Mouse (Mus musculus): ENCODE data around the gene Proca1. TPM values are rescaled to one million over a fixed set of nuclear protein-coding genes. Genes with fewer than 3 reads are reported as not detected.

The Proca1 gene
- polyA plus RNA-seq, 1 experiment from 2014 or later = 1.9 TPM

- H3K9ac ChIP-seq (replicated peaks) = peak overlapping the region; percentile 99; the same call in 1 of the 2 replicates
Measured at GRCm38 (mm10) chr11:78166161-78166560, 27.0 kb upstream of the Proca1 start.

GRCm38 (mm10) chr11:78166640-78167039 is 26.6 kb upstream of the Proca1 start:
- 66% methylated on average over 6 of the region's 6 CpGs for WGBS
- H3K27ac ChIP-seq = no peak overlapping the region

More at GRCm38 (mm10) chr11:78166161-78166560, 27.0 kb upstream of the Proca1 start:
- H3K27me3 ChIP-seq = no peaks in the 10 kb centered on the region
- H3K9me3 ChIP-seq = no peaks in the 10 kb centered on the region
- H3K36me3 ChIP-seq = peaks cover 32% of the 10 kb centered on the region
- H3K27ac ChIP-seq = peak overlapping the region; percentile 91
- 42% methylated on average over 4 of the region's 4 CpGs for WGBS
- peak overlapping the region; percentile 100 for H3K4me3 ChIP-seq (replicated peaks)
- ATAC-seq (ENCODE audit: insufficient number of reproducible peaks, insufficient read depth, low FRiP score, low TSS enrichment, low read depth) = no peak
- H3K4me2 ChIP-seq = peak overlapping the region; percentile 90
- H3K4me1 ChIP-seq (replicated peaks) = peaks cover 40% of the 10 kb centered on the region

GRCm38 (mm10) chr11:78167257-78167959 is 25.8 kb upstream of the Proca1 start:
- Histone ChIP-seq H3K36me3 (peaks cover 26% of the 10 kb centered on the region), H3K4me1 (replicated peaks) (peaks cover 31% of the 10 kb centered on the region), H3K4me3 (replicated peaks) (no peak overlapping the region), H3K9ac (replicated peaks) (no peak overlapping the region), H3K9me3 (no peaks in the 10 kb centered on the region), H3K27ac (no peak overlapping the region), H3K4me2 (no peak overlapping the region), H3K27me3 (no peaks in the 10 kb centered on the region)
- 91% methylated on average over 14 of the region's 14 CpGs for WGBS
- no peak for ATAC-seq (ENCODE audit: insufficient number of reproducible peaks, insufficient read depth, low FRiP score, low TSS enrichment, low read depth)

More at GRCm38 (mm10) chr11:78166640-78167039, 26.6 kb upstream of the Proca1 start:
- no peak for ATAC-seq (ENCODE audit: insufficient number of reproducible peaks, insufficient read depth, low FRiP score, low TSS enrichment, low read depth)
- Histone ChIP-seq H3K9me3 (no peaks in the 10 kb centered on the region), H3K36me3 (peaks cover 28% of the 10 kb centered on the region), H3K4me1 (replicated peaks) (peaks cover 37% of the 10 kb centered on the region), H3K9ac (replicated peaks) (no peak overlapping the region), H3K4me3 (replicated peaks) (no peak overlapping the region), H3K4me2 (no peak overlapping the region), H3K27me3 (no peaks in the 10 kb centered on the region)

- peaks cover 17% of the 10 kb centered on the region for H3K4me1 ChIP-seq (replicated peaks)
- H3K4me2 ChIP-seq = no peak overlapping the region
- no peak for ATAC-seq (ENCODE audit: insufficient number of reproducible peaks, insufficient read depth, low FRiP score, low TSS enrichment, low read depth)
- no peak overlapping the region for H3K9ac ChIP-seq (replicated peaks)
- no peak overlapping the region for H3K4me3 ChIP-seq (replicated peaks)
- no peak overlapping the region for H3K27ac ChIP-seq
- H3K9me3 ChIP-seq = no peaks in the 10 kb centered on the region
- no peaks in the 10 kb centered on the region for H3K27me3 ChIP-seq
- WGBS = 65% methylated on average over 19 of the region's 19 CpGs
- H3K36me3 ChIP-seq = peaks cover 20% of the 10 kb centered on the region
Measured at GRCm38 (mm10) chr11:78168541-78169468, 24.4 kb upstream of the Proca1 start.

GRCm38 (mm10) chr11:78170306-78170705 is 22.9 kb upstream of the Proca1 start:
- Histone ChIP-seq H3K36me3 (peaks cover 20% of the 10 kb centered on the region), H3K4me3 (replicated peaks) (no peak overlapping the region), H3K4me2 (no peak overlapping the region), H3K27me3 (no peaks in the 10 kb centered on the region), H3K4me1 (replicated peaks) (peaks cover 16% of the 10 kb centered on the region), H3K9ac (replicated peaks) (no peak overlapping the region), H3K27ac (0 out of 2 replicates have a peak overlapping the region, but pooled peaks have one; percentile 12), H3K9me3 (no peaks in the 10 kb centered on the region)
- no peak for ATAC-seq (ENCODE audit: insufficient number of reproducible peaks, insufficient read depth, low FRiP score, low TSS enrichment, low read depth)
- 90% methylated on average over 15 of the region's 15 CpGs for WGBS

- H3K9me3 ChIP-seq = no peaks in the 10 kb centered on the region
- no peak overlapping the region for H3K27ac ChIP-seq
- H3K4me2 ChIP-seq = no peak overlapping the region
- no peak for ATAC-seq (ENCODE audit: insufficient number of reproducible peaks, insufficient read depth, low FRiP score, low TSS enrichment, low read depth)
- 80% methylated on average over 4 of the region's 4 CpGs for WGBS
- peaks cover 9% of the 10 kb centered on the region for H3K4me1 ChIP-seq (replicated peaks)
- no peaks in the 10 kb centered on the region for H3K27me3 ChIP-seq
- no peak overlapping the region for H3K4me3 ChIP-seq (replicated peaks)
- H3K9ac ChIP-seq (replicated peaks) = no peak overlapping the region
- H3K36me3 ChIP-seq = peaks cover 20% of the 10 kb centered on the region
Measured at GRCm38 (mm10) chr11:78171328-78171727, 21.9 kb upstream of the Proca1 start.

- no peak overlapping the region for H3K9ac ChIP-seq (replicated peaks)
- peaks cover 6% of the 10 kb centered on the region; the same call in 1 of the 2 replicates for H3K4me1 ChIP-seq (replicated peaks)
- peaks cover 20% of the 10 kb centered on the region for H3K36me3 ChIP-seq
- 81% methylated on average over 16 of the region's 16 CpGs for WGBS
- ATAC-seq (ENCODE audit: insufficient number of reproducible peaks, insufficient read depth, low FRiP score, low TSS enrichment, low read depth) = no peak
- H3K9me3 ChIP-seq = no peaks in the 10 kb centered on the region
- no peak overlapping the region for H3K27ac ChIP-seq
- H3K27me3 ChIP-seq = no peaks in the 10 kb centered on the region
- no peak overlapping the region for H3K4me3 ChIP-seq (replicated peaks)
- no peak overlapping the region for H3K4me2 ChIP-seq
Measured at GRCm38 (mm10) chr11:78172034-78172747, 21.0 kb upstream of the Proca1 start.

GRCm38 (mm10) chr11:78172748-78173383 is 20.3 kb upstream of the Proca1 start:
- H3K9ac ChIP-seq (replicated peaks) = no peak overlapping the region
- peaks cover 11% of the 10 kb centered on the region; the same call in 1 of the 2 replicates for H3K4me1 ChIP-seq (replicated peaks)
- 81% methylated on average over 19 of the region's 19 CpGs for WGBS

GRCm38 (mm10) chr11:78174506-78174905 is 18.7 kb upstream of the Proca1 start:
- H3K4me3 ChIP-seq (replicated peaks) = no peak overlapping the region
- H3K9me3 ChIP-seq = no peaks in the 10 kb centered on the region
- ATAC-seq (ENCODE audit: insufficient number of reproducible peaks, insufficient read depth, low FRiP score, low TSS enrichment, low read depth) = no peak
- peaks cover 22% of the 10 kb centered on the region for H3K36me3 ChIP-seq
- peaks cover 17% of the 10 kb centered on the region for H3K4me1 ChIP-seq (replicated peaks)
- H3K27ac ChIP-seq = no peak overlapping the region
- no peaks in the 10 kb centered on the region for H3K27me3 ChIP-seq
- no peak overlapping the region for H3K4me2 ChIP-seq
- no peak overlapping the region for H3K9ac ChIP-seq (replicated peaks)
- 91% methylated on average over 3 of the region's 3 CpGs for WGBS

More at GRCm38 (mm10) chr11:78172748-78173383, 20.3 kb upstream of the Proca1 start:
- H3K27me3 ChIP-seq = no peaks in the 10 kb centered on the region
- peaks cover 20% of the 10 kb centered on the region for H3K36me3 ChIP-seq
- no peak overlapping the region for H3K4me3 ChIP-seq (replicated peaks)
- ATAC-seq (ENCODE audit: insufficient number of reproducible peaks, insufficient read depth, low FRiP score, low TSS enrichment, low read depth) = no peak
- no peak overlapping the region for H3K27ac ChIP-seq
- H3K9me3 ChIP-seq = no peaks in the 10 kb centered on the region
- no peak overlapping the region for H3K4me2 ChIP-seq

- ATAC-seq (ENCODE audit: insufficient number of reproducible peaks, insufficient read depth, low FRiP score, low TSS enrichment, low read depth) = no peak
- H3K4me3 ChIP-seq (replicated peaks) = peak overlapping the region; percentile 60
- peak overlapping the region; percentile 57 for H3K9ac ChIP-seq (replicated peaks)
- peak overlapping the region; percentile 98 for H3K4me2 ChIP-seq
- peak overlapping the region; percentile 87 for H3K27ac ChIP-seq
- peaks cover 30% of the 10 kb centered on the region for H3K4me1 ChIP-seq (replicated peaks)
- peaks cover 29% of the 10 kb centered on the region for H3K36me3 ChIP-seq
- no peaks in the 10 kb centered on the region for H3K9me3 ChIP-seq
- H3K27me3 ChIP-seq = no peaks in the 10 kb centered on the region
- 3% methylated on average over 9 of the region's 10 CpGs for WGBS
Measured at GRCm38 (mm10) chr11:78175771-78176401, 17.3 kb upstream of the Proca1 start.
